Mouse (Mus musculus) ES-E14 (cell line): Measurements from ENCODE around the gene Zfp335. TPM values are rescaled to one million over a fixed set of nuclear protein-coding genes. Genes with fewer than 3 reads are reported as not detected.
A peak's percentile ranks its signal among the peaks of the same experiment; 100 is the strongest.

Experiments
- DNase-seq: peaks from one replicate; pipeline ENCODE4 v3.0.0-alpha.2; 2013; ENCODE audit warnings: low read depth, low spot score
- H3K27ac ChIP-seq: 2 replicates; pipeline ENCODE4 v1.5.1; 2012; ENCODE audit warnings: low read depth, mild to moderate bottlenecking, low read length, moderate library complexity, mixed read lengths; ENCODE audit not compliant: poor library complexity, insufficient read depth, severe bottlenecking
- H3K36me3 ChIP-seq: 2 replicates; pipeline ENCODE4 v1.6.1; 2012; ENCODE audit warnings: mild to moderate bottlenecking, low read length, moderate library complexity, mixed read lengths; ENCODE audit not compliant: control insufficient read depth, poor library complexity, insufficient read depth, severe bottlenecking
- H3K4me1 ChIP-seq, 2 experiments: fragments of 150-350 bp in 1 of 2; sonication (generic) in 1 of 2; 2 replicates each; pipeline ENCODE4 v1.6.1; 2012; ENCODE audit warnings: low read length in 2 of 2, mild to moderate bottlenecking in 1 of 2, mixed read lengths in 1 of 2; ENCODE audit not compliant: control insufficient read depth in 2 of 2, insufficient read depth in 2 of 2, poor library complexity in 1 of 2
- H3K4me3 ChIP-seq, 2 experiments: fragments of 150-350 bp in 1 of 2; sonication (generic) in 1 of 2; 2 replicates each; pipeline ENCODE4 v1.5.1; 2012; ENCODE audit warnings: low read length in 2 of 2, low read depth in 1 of 2, mild to moderate bottlenecking in 1 of 2, mixed read lengths in 1 of 2; ENCODE audit not compliant: insufficient read depth in 1 of 2, poor library complexity in 1 of 2, severe bottlenecking in 1 of 2
- H3K9ac ChIP-seq: 2 replicates; pipeline ENCODE4 v1.6.1; 2012; ENCODE audit warnings: low read depth, mild to moderate bottlenecking, low read length, mixed read lengths; ENCODE audit not compliant: poor library complexity, insufficient read depth, severe bottlenecking
- H3K9me3 ChIP-seq: fragments of 150-350 bp; sonication (generic); 2 replicates; pipeline ENCODE4 v1.6.1; 2012; ENCODE audit warnings: low read depth, mild to moderate bottlenecking, low read length; ENCODE audit not compliant: control insufficient read depth, insufficient read depth
- CHD2 ChIP-seq: IDR thresholded peaks from 2 replicates; pipeline ENCODE4 v1.6.1; 2014; ENCODE audit warnings: mild to moderate bottlenecking, low read depth, low read length, inconsistent platforms
- HCFC1 ChIP-seq: IDR thresholded peaks from 2 replicates; pipeline ENCODE4 v1.6.1; 2012; ENCODE audit warnings: low read length, inconsistent platforms, borderline replicate concordance; ENCODE audit not compliant: insufficient read depth
- MAFK ChIP-seq: IDR thresholded peaks from 2 replicates; pipeline ENCODE4 v1.6.1; 2014; ENCODE audit warnings: mild to moderate bottlenecking, low read depth, low read length, inconsistent platforms; ENCODE audit not compliant: insufficient read depth
- ZC3H11A ChIP-seq: IDR thresholded peaks from 2 replicates; pipeline ENCODE4 v1.6.1; 2012; ENCODE audit warnings: low read depth, mild to moderate bottlenecking, inconsistent platforms, low read length, borderline replicate concordance
- ZNF384 ChIP-seq: IDR thresholded peaks from 2 replicates; pipeline ENCODE4 v1.6.1; 2012; ENCODE audit warnings: low read depth, low read length, inconsistent platforms
- in situ Hi-C, 2 experiments: fragments of 600-800 bp; cut with MboI; formaldehyde crosslinking; loops; one replicate each; pipeline ENCODE4 v1.15.1; 2025; ENCODE audit warnings: low sequenced_read_pairs in 2 of 2, inconsistent platforms in 1 of 2; ENCODE audit not compliant: unreplicated experiment in 2 of 2
- total RNA-seq: library from RNA; depleted of rRNA; stranded (reverse); fragments of 300-350 nt; gene quantifications from 2 replicates; pipeline ENCODE4 v1.2.3, GENCODE M21; 2012; rRNA removed

The Zfp335 gene
- 18.5 and 22.4 TPM in 2 replicates for total RNA-seq

DNA sequence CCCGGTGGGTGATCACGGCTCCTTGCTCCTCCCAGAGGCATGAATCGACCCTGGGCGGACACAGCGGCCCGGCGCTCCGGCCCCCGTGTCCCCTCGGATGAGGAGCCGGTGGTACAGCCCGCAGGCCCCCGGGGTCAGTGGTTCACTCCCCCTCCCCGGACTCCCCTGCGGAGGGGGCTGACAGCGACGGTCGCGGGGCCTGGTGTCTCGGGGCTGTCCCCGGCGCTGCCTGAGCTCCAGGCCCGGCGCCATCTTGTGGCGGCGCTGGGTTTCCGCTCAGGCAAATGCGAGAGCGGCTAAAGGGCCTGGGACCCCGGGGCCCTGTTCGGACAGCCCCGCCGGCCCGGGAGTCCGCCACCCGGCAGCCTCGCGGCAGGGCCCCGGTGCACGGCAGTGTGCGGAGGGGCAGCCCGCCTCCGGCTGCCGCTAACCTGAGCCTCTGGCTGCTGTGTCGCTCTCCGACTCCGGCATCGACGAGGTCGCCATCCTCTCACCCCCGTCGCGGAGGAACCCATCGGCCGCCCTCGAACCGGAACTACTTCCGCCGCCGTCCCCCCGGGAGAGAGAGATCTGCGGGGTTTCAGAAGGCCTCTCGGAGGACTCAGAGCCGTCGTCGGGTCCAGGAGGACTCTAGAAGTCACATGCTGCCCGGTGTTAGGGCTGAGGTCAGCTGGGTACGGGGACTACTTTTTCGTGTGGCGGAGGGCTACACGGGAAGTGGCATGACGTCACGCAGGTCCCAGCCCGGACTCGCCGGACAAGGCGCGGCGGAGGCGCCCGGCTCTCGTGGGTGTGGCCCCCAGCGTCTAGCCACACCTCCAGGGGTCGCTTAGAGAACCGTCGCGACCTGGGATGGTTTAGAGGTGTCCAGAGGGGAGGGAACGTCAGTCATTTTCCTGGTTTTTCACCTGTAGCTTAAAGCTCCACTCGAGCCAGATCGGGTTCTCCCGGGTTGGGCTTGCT lies at the start of gene Zfp335:
Gene Zfp335 (minus strand): TSS at position 672 of the 963 bp plus-strand sequence.
- Histone ChIP-seq H3K27ac (peak within 1 kb of the TSS; percentile 99), H3K9ac (peak within 1 kb of the TSS; percentile 97), H3K4me1 (peaks cover 4 to 15% of the 10 kb centered on the region in 2 experiments; a peak in 3 of 4 replicates), H3K9me3 (no peaks in the 10 kb centered on the region), H3K36me3 (peaks cover 24% of the 10 kb centered on the region), H3K4me3 (peak within 1 kb of the TSS; percentile 92 to 96)
- TF ChIP-seq CHD2: peak; percentile 66
- peak; percentile 68 for TF ChIP-seq HCFC1
- TF ChIP-seq ZNF384: no peak
- in situ Hi-C loops: no loop called here
- peak; percentile 86 for DNase-seq

DNA sequence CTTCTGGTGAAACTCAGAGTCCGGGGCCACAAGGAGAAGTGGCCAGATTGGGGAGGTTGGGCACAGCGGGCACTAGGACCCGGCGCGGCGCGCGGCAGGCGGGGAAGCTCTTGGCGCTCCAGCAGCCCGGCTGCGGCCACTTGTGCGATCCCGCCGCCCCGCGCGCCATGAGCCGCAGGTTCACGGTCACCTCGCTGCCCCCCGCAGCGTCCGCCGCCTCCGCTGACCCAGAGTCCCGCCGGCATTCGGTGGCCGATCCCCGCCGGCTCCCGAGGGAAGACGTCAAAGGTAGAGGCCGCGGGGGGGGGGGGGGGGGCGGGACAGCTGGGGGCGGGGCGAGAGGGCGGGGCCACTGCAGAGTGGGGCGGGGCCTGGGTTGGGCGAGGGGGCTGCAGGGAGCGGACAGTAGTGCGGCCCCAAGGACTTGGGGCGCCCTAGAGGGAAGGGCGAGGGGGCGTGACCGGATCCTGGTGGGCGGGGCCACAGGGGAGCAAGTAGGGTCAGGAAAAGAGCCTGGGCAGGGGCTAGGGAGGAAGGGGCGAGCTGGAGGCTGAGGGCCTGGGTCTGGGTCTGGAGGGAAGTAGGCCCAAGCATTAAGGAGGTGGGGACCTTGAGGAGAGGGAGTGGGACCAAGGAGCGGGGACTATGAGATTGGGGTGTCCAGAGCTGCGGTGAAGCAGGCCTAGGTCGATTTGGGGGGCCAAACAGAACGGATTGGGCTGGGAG lies 49.3 kb upstream of the Zfp335 start, which contains the start of gene Slc12a5:
Gene Slc12a5 (plus strand): TSS at position 87 of the 726 bp plus-strand sequence.
- Histone ChIP-seq H3K4me1 (peaks cover 0 to 17% of the 10 kb centered on the region in 2 experiments; a peak in 1 of 4 replicates), H3K27ac (no peak within 1 kb of the TSS), H3K9ac (peak within 1 kb of the TSS; percentile 70), H3K36me3 (no peaks in the 10 kb centered on the region), H3K9me3 (no peaks in the 10 kb centered on the region), H3K4me3 (peak within 1 kb of the TSS; percentile 72 to 74)
- in situ Hi-C loops: no loop called here
- no peak for DNase-seq
- TF ChIP-seq ZC3H11A (no peak), CHD2 (no peak)

DNA sequence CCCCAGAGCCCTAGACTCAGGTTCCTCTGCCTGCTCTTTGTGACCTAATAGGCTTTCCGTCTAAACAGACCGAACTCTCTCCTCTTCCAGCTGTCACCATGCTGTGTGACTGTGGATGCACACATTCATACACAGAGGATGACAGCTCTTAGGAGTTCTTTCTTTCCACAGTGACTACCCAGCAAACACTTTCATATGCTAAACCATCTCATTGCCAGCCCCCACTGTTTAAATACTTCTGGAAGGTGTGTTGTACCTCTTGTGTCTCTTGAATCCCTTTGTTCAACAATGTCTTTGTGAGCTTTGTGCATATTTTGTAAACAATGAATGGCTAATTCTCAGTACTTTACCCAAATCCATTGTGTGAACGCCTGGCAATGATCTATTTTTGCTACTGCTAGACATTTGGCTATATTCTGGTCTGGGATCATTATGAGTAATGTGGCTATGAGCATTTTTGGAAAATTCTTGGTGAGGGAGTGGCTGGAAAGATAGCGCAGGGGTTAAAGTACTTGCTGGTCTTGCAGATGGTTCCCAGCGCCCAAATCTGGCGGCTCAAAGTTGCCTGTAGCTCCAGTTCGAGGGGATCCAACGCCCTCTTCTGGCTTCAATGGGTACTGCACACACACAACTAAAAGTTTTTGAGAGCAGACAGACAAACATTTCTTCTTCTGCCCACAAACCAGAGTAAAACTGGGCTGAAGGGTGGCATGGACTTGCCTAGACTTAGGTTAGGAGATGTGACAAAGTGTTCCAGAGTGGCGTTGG lies 46.2 kb upstream of the Zfp335 start:
- DNase-seq: peak; percentile 52
- Histone ChIP-seq H3K36me3 (no peaks in the 10 kb centered on the region), H3K4me1 (peaks cover 0 to 19% of the 10 kb centered on the region in 2 experiments; a peak in 1 of 4 replicates), H3K9ac (no peak overlapping the region), H3K27ac (no peak overlapping the region), H3K4me3 (no peak overlapping the region), H3K9me3 (no peaks in the 10 kb centered on the region)
- TF ChIP-seq ZC3H11A: no peak
- no peak for TF ChIP-seq ZNF384
- no peak for TF ChIP-seq CHD2
- no peak for TF ChIP-seq HCFC1
- no peak for TF ChIP-seq MAFK
- in situ Hi-C loops: no loop called here

DNA sequence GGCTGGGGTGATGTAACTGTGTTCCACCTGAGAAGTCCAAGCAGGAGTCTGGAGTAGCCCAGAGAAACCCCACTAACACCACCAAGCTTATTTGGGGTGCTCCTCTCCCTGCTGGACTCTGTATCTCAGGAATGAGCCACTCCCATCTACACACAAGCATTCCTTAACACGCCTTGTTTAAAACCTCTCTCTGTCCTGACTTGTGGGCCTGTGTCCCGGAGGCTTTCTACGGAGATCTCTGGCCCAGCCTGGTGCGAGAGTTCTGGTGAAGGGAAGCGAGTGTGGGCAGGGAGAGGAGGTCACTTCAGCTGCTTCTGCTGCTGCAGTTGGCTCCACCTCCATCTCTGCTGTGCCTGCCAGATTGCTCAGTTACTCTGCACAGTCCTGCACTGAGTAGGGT lies 44.6 kb upstream of the Zfp335 start:
- Histone ChIP-seq H3K4me1 (peaks cover 0 to 15% of the 10 kb centered on the region in 2 experiments; a peak in 1 of 4 replicates), H3K36me3 (no peaks in the 10 kb centered on the region), H3K27ac (no peak overlapping the region), H3K4me3 (no peak overlapping the region), H3K9ac (no peak overlapping the region), H3K9me3 (no peaks in the 10 kb centered on the region)
- TF ChIP-seq MAFK (no peak), CHD2 (no peak), HCFC1 (no peak), ZNF384 (no peak), ZC3H11A (no peak)
- no peak for DNase-seq
- in situ Hi-C loops: no loop called here
